Mouse (Mus musculus) gastrocnemius, postnatal 36 days (tissue): ENCODE results near the gene Tubal3. TPM values are rescaled to one million over a fixed set of nuclear protein-coding genes. Genes with fewer than 3 reads are reported as not detected.
"Not testable (repeated sequence)": the region's sequence is repeated elsewhere in the genome, so short reads cannot be mapped to it uniquely, and the experiment has no call there.

Experiments
- DNase-seq, 2 experiments: peaks; one replicate each; pipeline ENCODE4 v3.0.0; 2022
- intact Hi-C: fragments of 180-260 bp; cut with DNase I; formaldehyde crosslinking; loops from one replicate; pipeline ENCODE4 v1.15.1; 2025
- long read RNA-seq, 2 experiments: library from polyadenylated mRNA; stranded (forward); transcript quantifications; one replicate each; pipeline ENCODE4 v2.0.0; 2021
- total RNA-seq, 2 experiments: library from RNA; stranded (reverse); gene quantifications; 2 replicates each; pipeline ENCODE4 v1.2.3; 2021

The Tubal3 gene
- not detected for total RNA-seq
- long read RNA-seq, experiment 1: 0 reads
- long read RNA-seq, experiment 2: 0 reads

DNA sequence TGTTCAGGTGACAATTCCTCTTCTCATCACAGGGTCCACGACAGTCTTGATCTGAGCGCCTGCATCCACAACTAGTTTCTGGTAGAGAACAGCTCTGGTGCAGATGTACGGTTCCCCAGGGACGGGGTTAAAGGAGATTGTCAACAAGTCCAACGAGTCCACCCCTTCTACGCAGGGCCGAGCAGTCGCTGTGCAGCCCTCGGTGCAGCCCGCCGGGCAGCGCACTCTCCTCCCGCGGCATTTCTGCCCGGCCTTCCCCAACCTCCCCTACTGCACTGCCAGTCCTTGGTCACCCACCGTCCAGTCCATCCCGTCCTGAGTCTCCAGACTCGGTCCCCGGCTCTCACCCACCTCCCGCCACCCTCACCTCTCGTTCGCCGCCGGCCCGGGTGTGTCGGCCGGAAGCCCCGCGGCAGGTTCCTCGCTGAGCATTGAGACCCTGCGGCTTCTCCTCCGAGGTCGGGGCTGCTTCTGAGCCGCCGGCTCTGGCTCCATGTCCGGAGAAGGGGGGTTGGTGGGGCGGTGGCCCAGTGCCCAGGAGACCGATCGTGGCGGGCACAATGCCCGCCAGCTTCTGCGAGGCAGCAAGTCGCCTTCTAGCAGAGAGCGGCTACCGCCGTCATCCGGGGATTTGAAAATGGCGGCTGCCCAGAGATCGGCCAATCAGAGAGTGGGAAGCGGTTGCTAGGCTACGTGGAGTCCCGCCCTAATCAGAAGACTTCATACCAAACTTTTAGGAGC lies at the start of gene Tubal3, which contains the start of gene Net1:
TSS of gene Tubal3 (plus strand) at position 704 of the 741 bp plus-strand sequence.
TSS of gene Net1 (minus strand) at position 650 of the 741 bp plus-strand sequence.
- DNase-seq: peak; percentile 73 to 89
- intact Hi-C loops: no loop called here

DNA sequence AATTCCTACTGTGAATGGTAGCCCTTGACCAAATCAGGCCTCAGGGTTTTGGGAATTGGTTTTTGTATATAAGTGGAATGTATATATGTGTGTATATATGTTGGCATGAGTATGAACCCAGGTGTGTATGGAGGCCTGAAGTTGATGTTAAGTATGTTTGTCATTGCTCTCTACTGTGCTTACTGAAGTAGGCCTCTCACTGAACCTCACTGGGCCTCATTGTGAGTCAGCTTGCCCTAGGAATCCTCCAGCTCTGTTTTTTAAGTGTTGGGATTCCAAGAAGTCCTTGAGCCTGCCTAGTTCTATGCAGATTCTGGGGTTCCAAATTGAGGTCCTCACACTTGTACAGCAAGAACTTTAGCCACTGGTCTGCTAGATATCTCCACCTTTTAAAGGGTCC lies 48.2 kb upstream of the Tubal3 start:
- no peak for DNase-seq
- intact Hi-C loops: no loop called here

DNA sequence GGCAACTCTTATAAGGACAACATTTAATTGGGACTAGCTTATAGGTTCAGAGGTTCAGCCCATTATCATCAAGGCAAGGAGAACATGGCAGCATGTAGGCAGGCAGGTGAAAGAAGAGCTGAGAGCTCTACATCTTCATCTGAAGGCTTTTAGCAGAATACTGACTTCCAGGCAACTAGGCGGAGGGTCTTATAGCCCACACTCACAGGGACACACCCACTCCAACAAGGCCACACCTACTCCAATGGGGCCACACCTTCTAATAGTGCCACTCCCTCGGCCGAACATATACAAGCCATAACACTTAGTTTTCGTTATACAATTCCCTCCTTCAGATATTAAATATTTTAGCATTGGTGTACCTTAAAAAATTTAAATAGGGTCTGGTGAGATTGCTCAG lies 45.2 kb upstream of the Tubal3 start:
- intact Hi-C loops: no loop called here
- DNase-seq: no peak

DNA sequence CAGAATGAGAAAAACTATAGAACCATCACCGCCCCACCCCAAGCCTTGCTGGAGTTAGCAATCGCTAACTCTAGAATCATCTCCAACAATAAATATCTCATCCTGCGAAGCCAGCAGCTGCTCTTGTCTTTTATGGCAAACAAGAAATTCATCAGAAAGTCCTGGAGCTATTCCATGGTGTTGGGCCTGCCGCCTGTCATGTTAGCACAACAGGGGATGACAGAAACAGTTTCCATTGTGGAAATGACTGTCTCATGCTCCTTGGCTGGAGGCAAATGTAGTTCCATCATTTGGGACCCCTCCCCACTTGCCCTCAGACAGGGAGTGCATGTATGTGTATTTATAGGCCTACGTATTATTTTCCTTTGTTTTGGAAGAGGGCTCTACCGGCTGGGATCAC lies 41.6 kb upstream of the Tubal3 start:
- no peak for DNase-seq
- intact Hi-C loops: no loop called here

DNA sequence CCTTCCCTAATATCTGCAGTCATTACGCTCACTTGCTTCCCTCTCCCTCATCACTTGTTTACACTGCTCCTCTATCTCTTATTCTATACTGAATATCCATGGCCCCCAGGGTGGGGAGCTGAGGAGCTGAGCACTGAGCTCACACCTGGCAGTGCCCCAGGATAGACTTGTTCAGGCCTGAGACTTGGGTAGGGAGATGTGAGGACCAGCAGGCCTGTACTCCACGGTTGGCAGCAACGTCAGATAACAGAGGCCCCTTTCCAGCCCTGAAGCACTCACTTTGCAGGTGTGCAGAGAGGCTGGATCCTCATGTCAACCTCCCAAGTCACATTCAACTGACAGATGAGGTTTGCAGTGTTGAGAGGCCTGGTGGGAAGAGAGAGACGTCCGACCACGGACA lies 40.9 kb upstream of the Tubal3 start:
- intact Hi-C loops: no loop called here
- DNase-seq: no peak

DNA sequence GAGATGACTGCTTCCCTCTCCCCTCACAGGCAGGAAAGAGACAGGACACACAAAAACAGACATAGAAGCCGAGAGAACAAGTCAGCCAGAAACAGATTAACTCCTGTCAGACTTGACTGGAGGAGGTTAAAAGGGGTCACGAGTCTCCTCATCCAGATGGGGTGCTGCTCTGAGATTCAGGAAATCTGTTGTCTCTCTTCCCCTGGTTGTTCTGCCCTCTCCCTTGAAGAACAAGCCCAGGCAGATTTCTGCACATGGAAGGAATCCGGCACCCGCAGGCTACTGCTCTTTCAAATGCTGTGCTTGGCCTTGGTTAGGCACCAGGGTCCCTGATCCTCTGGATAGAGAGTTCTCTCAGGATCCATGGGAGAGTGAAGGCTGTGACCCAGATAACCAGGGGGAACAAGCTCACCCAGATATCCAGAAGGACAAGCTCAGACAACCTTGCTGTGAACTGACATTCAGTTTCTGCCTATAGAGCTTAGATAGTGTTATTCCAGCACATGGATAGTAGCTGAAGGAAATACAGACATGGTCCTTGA lies 40.3 kb upstream of the Tubal3 start:
- DNase-seq: no peak
- intact Hi-C loops: no loop called here

DNA sequence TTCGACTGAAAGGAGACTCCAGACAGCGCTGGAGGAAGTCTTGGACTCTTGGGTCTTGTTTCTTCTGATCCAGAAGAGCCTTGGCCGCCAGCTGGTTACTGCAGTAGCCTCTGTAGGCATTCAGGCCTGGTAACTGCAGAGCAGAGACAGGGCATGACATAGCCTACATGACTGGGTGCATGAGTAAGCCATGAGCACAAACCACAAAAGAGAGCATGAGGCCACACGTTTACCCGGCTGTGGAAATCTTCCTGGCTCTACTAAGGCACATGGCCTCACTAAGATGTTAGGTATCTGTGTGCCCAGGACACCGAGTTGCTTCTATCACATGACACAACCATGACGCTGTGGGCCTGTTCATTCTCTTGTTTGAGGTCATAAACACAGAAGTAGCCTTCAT lies 31.4 kb upstream of the Tubal3 start:
- intact Hi-C loops: no loop called here
- DNase-seq: no peak

DNA sequence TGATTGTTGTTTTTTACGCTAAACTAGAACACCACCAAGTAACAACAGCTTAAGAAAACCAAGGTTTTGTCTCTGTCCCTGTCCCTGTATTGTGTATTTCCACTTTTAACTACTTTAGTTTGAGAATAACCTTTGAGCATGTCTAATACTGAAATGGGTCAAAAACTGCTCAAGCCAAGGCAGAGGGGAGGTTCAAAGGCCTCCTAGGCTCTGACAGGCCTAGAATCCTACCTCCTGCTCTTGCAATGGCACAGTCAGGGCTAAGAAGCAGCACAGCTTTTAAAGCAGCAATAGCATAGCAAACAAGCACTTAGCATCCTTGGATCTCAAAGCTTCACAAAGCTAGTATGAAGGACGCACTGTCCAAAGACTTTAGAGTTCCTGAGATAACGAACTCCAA lies 29.0 kb upstream of the Tubal3 start:
- intact Hi-C loops: no loop called here
- DNase-seq: no peak

DNA sequence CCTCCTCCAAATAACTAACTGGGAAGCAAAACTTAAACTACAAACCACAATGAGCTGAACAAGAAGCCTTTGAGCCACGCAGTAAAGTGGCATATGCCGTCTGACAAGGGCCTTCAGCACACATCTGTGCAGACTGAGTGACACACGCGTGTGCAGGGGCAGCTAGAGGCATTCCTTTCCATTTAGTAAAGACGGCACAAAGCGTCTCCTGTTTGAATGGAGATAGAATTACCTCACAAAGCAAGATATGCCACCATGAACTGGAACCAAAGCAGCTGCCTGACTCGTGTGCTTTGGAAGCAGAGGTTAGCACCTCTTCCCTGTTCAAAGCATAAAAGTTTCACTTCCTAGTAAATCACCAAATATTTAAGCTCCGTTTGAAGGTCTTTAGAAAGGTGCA lies 28.0 kb upstream of the Tubal3 start:
- no peak for DNase-seq
- intact Hi-C loops: no loop called here

DNA sequence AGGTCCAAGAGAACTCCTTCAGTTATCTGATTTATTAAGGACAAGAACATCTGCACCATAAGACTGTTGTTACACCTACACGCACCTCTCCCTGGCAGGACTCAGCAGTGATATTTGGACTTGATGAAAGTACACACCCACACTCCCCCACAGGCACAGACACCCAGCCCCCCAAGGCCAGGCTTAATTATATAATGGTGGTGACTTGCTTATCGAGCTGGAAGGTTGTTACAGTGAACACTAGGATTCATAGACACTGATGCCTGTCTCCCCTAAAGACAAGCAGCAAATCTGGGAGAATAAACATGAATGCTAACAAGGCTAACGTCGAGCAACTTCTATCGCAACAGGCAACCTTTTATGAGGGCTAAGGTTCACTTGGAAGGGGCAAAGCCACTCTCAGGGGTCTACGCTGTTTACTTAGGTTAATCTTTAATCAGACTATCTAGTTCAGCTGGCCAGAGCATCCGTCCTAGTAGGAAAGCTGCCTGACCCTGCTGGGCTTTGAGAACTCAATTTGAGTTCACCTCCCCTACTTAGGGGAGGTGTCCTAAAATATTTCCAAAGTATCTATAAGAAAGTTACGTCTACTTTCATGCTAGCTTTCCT lies 26.5 kb upstream of the Tubal3 start:
- no peak for DNase-seq
- intact Hi-C loops: no loop called here

DNA sequence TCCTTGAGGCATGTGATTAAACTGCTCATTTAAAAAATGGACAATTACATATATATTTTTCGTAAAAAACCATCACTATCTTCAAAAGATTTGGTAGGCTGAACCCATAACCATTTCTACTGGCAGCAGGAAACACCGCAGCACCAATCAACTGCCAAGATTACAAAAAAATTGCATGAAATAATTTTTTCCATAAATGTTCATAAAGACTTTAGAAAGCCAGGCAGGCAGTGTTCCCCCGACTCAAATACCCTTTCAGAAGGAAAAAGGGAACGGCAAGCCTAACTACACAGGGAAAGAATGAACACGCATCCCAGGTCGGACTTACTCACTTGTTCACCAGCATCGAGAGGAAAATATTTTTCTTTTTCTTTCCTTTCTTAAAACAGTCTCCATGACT lies 25.5 kb upstream of the Tubal3 start:
- intact Hi-C loops: no loop called here
- DNase-seq: no peak

DNA sequence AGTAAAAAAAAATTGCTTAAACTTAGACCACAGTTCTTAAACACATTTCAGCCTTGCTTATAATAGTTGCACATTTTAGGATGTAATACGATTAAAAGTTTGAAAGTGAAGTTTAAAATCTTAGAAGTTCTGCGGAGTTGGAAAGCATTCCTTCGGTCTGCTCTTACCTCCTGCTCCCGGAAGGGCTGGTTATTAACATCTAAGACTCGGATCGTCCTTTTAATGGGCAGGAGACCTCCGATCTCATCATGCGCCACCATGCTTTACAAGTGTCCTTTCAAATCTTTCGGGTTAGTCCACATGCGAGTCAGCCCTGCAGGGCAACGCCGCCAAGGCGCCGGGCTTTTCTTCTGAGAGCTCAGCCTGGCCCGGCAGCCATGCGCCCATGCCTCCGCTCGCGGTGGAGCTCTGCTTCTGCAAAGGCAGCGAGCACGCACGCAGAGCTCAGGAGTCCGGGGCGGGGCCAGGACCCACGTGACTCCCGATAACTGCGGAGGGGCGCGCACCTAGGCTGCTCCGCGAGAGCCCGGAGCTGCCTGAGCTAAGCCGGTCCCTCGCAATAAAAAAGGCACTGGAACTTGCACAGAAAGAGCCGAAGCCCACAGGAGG lies 24.8 kb upstream of the Tubal3 start:
- peak; percentile 83 to 84 for DNase-seq
- intact Hi-C loops: no loop called here

DNA sequence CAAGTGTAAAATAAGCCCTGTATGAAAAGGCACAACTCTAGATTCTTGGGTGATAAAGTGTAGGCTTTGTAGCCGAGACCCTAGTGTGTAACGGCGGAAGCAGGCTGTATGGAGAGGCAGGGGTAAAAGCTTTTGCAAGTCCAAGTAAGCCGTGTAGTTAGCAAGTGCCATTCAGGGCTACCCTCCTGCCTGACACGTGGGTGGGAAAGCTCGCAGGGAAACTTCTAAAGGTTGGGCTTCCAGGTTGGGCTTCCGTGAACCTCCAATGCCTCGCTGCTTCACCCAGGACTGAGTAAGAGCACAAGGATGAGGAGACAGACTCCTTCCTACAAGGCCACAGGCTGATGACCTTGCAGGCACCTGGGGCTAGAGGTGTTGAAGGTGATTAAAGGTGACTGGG lies 23.5 kb upstream of the Tubal3 start:
- DNase-seq: no peak
- intact Hi-C loops: no loop called here

DNA sequence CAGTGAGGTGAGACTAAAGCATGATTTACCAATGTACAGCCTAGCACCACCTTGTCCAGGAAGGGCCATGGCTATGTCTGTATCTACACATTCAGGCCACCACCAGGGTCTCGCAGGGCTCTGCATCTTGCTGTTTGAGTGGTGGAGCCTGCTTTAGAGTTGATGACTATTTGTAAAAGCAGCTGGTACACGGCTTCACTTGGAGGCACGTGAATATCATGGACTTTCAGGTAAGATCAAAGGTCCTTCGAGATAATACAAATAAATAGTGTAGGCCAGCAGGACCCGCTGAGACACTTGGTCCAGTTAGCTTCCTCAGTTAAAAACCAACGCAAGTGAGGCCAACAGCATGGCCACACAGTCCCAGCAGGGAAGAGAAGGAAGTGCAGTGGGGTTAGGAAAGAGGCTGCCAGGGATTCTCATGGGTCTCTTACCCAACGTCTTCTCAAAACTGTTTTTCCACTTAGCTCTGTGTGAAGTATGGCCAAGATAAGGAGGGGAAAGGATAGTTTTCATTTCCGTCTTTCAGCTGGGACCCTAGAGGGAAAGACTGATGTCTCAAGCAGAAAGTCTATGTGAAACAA lies 22.6 kb upstream of the Tubal3 start:
- intact Hi-C loops: loop anchor here (1.0 kb wide), 1 partner anchor 230 kb away; no protein-coding TSS in a partner anchor
- no peak for DNase-seq

DNA sequence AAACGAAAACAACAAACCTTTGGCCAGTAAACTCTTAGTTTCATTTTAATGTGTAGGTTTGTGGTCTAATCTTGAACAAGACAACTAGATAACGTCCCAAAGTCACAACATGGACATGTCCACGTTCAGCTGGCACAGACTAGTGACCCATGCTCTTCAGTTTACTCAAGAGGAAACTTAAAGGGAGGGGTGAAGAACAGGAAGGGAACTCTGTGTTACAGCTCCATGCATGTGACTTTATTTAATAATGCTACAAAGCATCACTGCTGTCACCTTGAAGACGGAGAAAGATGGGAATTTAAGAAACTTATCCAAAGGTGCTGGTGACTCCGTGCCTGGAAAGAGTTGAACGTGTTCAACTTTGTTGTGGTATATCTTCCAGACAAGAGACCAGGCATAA lies 22.0 kb upstream of the Tubal3 start:
- intact Hi-C loops: no loop called here
- DNase-seq: no peak

DNA sequence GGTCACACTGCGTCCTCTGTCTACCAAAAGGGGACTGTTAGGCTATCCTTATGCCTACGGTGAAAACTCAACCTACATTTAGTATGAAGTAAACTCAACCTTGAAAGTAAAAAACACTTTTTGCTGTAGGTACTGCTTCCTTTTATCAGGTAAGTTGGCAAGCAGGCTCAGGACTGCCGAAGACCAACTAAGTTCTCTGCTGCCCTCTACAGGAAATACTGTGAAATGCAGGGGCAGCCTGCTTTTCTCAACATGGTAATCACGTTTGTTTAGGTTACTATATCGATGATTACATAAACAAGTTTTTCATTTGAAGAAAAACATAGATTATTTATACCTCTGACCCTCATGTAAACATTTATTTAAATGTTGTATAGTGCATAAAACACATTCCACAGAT lies 21.2 kb upstream of the Tubal3 start:
- intact Hi-C loops: no loop called here
- DNase-seq: peak in 1 of 2 experiments; percentile 45

DNA sequence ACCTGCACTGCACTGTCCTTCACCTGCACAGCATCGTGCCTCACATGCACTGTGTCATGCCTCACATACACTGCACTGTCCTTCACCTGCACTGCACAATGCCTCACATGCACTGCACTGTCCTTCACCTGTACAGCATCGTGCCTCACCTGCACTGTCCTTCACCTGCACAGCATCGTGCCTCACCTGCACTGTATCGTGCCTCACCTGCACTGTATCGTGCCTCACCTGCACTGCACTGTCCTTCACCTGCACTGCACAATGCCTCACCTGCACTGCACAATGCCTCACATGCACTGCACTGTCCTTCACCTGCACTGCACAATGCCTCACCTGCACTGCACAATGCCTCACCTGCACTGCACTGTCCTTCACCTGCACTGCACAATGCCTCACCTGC lies 19.9 kb upstream of the Tubal3 start:
- DNase-seq, intact Hi-C loops: not testable (repeated sequence)

DNA sequence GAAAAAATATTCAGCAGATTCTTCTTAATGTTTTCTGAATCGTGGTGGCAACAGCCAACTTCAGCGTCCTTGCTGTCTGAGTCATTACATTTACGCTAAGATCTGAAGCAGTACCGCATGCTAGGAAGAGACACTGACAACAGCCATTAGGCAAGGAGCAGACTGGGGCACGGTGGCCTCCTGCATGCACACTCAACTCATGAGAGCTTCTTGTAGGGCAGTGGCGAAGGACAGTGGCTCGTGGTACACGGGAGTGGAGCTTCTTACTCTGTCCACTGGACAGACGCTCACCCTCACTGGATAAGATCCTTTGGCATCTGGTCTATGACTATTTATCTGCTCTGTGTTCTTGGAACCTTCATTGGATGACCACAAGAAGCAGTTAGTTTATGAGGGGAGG lies 18.8 kb upstream of the Tubal3 start:
- no peak for DNase-seq
- intact Hi-C loops: no loop called here

DNA sequence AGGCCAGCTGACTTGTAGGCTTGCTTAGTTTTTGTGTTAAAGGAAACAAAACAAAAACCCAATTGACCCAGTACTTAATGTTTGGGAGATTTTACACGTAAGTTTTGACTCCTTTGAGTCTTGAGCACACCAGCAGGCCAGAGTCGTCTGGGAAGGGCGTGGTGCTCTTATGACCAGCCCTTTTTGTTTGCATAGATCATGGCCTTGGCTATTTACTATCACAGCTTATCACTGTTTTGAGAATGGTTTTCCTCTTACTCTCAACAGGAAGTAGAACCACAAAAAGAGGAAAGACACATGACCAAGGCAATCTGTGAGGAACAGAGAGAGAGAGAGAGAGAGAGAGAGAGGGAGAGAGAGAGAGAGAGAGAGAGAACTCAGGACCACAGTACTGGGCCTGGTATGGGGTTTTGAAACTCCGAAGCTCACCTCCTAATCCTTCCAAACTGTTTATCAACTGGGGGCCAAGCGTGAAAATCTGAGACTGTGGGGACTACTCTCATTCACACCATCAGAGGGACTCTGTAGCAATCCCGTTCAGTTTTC lies 10.8 kb upstream of the Tubal3 start:
- intact Hi-C loops: no loop called here
- DNase-seq: no peak

DNA sequence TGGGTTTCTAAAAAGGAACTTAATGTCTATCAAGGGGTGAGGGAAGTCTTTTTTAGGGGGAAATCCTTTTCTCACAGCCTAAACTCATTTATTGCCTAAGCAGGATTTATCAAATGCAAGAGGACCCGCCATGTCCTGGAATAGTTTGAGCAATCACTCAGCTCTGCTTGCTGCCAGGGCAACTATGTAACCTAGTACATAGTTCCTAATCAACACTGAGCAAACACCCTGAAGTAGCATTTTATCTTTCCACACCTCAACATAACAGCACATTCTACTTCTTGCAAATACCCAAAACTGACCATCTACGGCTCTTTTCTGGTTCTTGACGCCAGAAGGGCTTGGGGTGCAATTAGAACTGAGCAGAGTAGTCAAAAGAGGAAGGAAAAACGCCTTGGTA lies 9.8 kb upstream of the Tubal3 start:
- no peak for DNase-seq
- intact Hi-C loops: no loop called here

DNA sequence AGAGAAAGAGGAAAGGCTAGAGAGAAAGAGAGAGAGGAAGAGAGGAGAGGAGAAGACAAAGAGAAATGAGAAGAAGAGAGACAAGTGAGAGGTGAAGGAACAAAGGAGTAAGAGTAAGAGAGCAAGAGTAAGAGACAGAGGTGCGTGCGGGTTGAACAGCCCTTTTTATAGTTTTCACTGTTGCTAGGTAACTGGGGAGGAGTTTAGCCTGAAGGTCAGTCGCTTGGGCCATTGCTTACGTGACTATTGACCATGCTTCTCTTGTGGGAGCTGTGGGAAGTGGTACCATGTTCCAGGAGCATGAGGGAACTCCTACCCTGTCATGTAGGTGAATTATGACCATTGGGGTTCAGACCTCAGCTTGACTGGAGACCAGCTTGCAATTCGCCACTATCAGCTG lies 7.7 kb upstream of the Tubal3 start:
- DNase-seq: no peak
- intact Hi-C loops: no loop called here
